Mouse (Mus musculus): ENCODE data around the gene Hist2h3c2.
"Not testable (repeated sequence)": the region's sequence is repeated elsewhere in the genome, so short reads cannot be mapped to it uniquely, and the experiment has no call there.

Hist2h3c2 gene

GRCm38 (mm10) chr3:96260220-96260619 is 21.3 kb upstream of the Hist2h3c2 start:
- no peak for DNase-seq (ENCODE audit: low spot score)

- peak; percentile 44 for DNase-seq (ENCODE audit: low spot score)
These were observed 18.3 kb upstream of the Hist2h3c2 start for GRCm38 (mm10) chr3:96257190-96257589.

- no peak for DNase-seq (ENCODE audit: low spot score)
These were observed 17.1 kb upstream of the Hist2h3c2 start for GRCm38 (mm10) chr3:96255926-96256593.

- no peak for DNase-seq (ENCODE audit: low spot score)
These were observed 15.9 kb upstream of the Hist2h3c2 start for GRCm38 (mm10) chr3:96254683-96255355.

- DNase-seq (ENCODE audit: low spot score): no peak
These were observed 12.9 kb upstream of the Hist2h3c2 start for GRCm38 (mm10) chr3:96251787-96252186.

GRCm38 (mm10) chr3:96250890-96251289 is 12.0 kb upstream of the Hist2h3c2 start:
- no peak for DNase-seq (ENCODE audit: low spot score)

- DNase-seq (ENCODE audit: low spot score): no peak
These were observed 10.1 kb upstream of the Hist2h3c2 start for GRCm38 (mm10) chr3:96249034-96249345.

- no peak for DNase-seq (ENCODE audit: low spot score)
These were observed 9.5 kb upstream of the Hist2h3c2 start for GRCm38 (mm10) chr3:96248141-96249033.

GRCm38 (mm10) chr3:96247356-96248140 is 8.6 kb upstream of the Hist2h3c2 start:
- DNase-seq (ENCODE audit: low spot score): no peak

GRCm38 (mm10) chr3:96246427-96246856 is 7.5 kb upstream of the Hist2h3c2 start, which contains the start of gene Hist2h3c1:
Gene Hist2h3c1, plus strand, starts transcription at chr3:96246685.
- DNase-seq (ENCODE audit: low spot score): not testable (repeated sequence)

- not testable (repeated sequence) for DNase-seq (ENCODE audit: low spot score)
These were observed 7.1 kb upstream of the Hist2h3c2 start for GRCm38 (mm10) chr3:96246018-96246417.

- DNase-seq (ENCODE audit: low spot score): peak; percentile 88
These were observed 6.3 kb upstream of the Hist2h3c2 start, which contains the start of gene Hist2h2aa1 for GRCm38 (mm10) chr3:96245003-96245886. Gene Hist2h2aa1, plus strand, starts transcription at chr3:96245497.

- DNase-seq (ENCODE audit: low spot score): no peak
These were observed 5.1 kb upstream of the Hist2h3c2 start for GRCm38 (mm10) chr3:96243921-96244572.

GRCm38 (mm10) chr3:96240799-96241197 is 1.9 kb upstream of the Hist2h3c2 start:
- DNase-seq (ENCODE audit: low spot score): no peak

- DNase-seq (ENCODE audit: low spot score): peak; percentile 97
These were observed 1.2 kb upstream of the Hist2h3c2 start, which contains the start of gene Hist2h2aa2 for GRCm38 (mm10) chr3:96239949-96240798. Gene Hist2h2aa2, minus strand, starts transcription at chr3:96240276.

GRCm38 (mm10) chr3:96237904-96238511 is 919 bp downstream of the Hist2h3c2 start:
- DNase-seq (ENCODE audit: low spot score): no peak

GRCm38 (mm10) chr3:96237335-96237903 is 1.5 kb downstream of the Hist2h3c2 start:
- no peak for DNase-seq (ENCODE audit: low spot score)

GRCm38 (mm10) chr3:96236834-96237334 is 2.0 kb downstream of the Hist2h3c2 start:
- DNase-seq (ENCODE audit: low spot score): no peak

Measured in lung, postnatal 25 days (tissue).